Mouse (Mus musculus): ENCODE data around the gene Phlpp2. TPM values are rescaled to one million over a fixed set of nuclear protein-coding genes. Genes with fewer than 3 reads are reported as not detected.

Gene Phlpp2
- polyA plus RNA-seq (2017; shearing (Covaris generic)), result 0.51 TPM

GRCm38 (mm10) chr8:109868003-109868679, at the start of gene Phlpp2:
TSS of gene Phlpp2 (plus strand) at chr8:109868542.

GRCm38 (mm10) chr8:109961693-109962367, 93.5 kb downstream of the Phlpp2 start, which contains the start of gene Marveld3:
TSS of gene Marveld3 (minus strand) at chr8:109962203.

GRCm38 (mm10) chr8:109990224-109990623, 121.9 kb downstream of the Phlpp2 start, which contains the start of gene Tat:
TSS of gene Tat (plus strand) at chr8:109990437.

Other genes with a start within 250 kb of the Phlpp2 start
- gene Ist1, start 175.3 kb upstream of the Phlpp2 start, polyA plus RNA-seq (2017; shearing (Covaris generic)), result 140 TPM
- 12.9 TPM for gene Zfp821, start 163.0 kb upstream of the Phlpp2 start, polyA plus RNA-seq (2017; shearing (Covaris generic))
- gene Atxn1l, start 130.8 kb upstream of the Phlpp2 start, polyA plus RNA-seq (2017; shearing (Covaris generic)), result 2.5 TPM
- gene Ap1g1, start 90.0 kb upstream of the Phlpp2 start, polyA plus RNA-seq (2017; shearing (Covaris generic)), result 58.8 TPM
- 0.07 TPM for gene Marveld3, start 93.7 kb downstream of the Phlpp2 start, polyA plus RNA-seq (2017; shearing (Covaris generic))
- gene Tat, start 121.9 kb downstream of the Phlpp2 start, polyA plus RNA-seq (2017; shearing (Covaris generic)), result not detected
- not detected for gene Chst4, start 171.2 kb downstream of the Phlpp2 start, polyA plus RNA-seq (2017; shearing (Covaris generic))
- gene Zfp612, start 211.2 kb downstream of the Phlpp2 start, polyA plus RNA-seq (2017; shearing (Covaris generic)), result 0.92 TPM
- gene Gm21964, start 232.7 kb downstream of the Phlpp2 start, polyA plus RNA-seq (2017; shearing (Covaris generic)), result not detected
- not detected for gene Gm17720, start 234.2 kb downstream of the Phlpp2 start, polyA plus RNA-seq (2017; shearing (Covaris generic))

Measured in CD4-positive, CD25-positive, alpha-beta regulatory T cell (primary cell).